Mouse (Mus musculus) bone marrow macrophage, adult 2 months (primary cell): Measurements from ENCODE around the gene Lkaaear1.

Experiments
- CTCF ChIP-seq: IDR thresholded peaks from 2 replicates; pipeline ENCODE4 v1.5.1; 2012; ENCODE audit warnings: low read depth, mild to moderate bottlenecking, low read length, moderate library complexity
- POLR2A ChIP-seq: IDR thresholded peaks from 2 replicates; pipeline ENCODE4 v1.6.1; 2012; ENCODE audit warnings: mild to moderate bottlenecking, low read depth, low read length, borderline replicate concordance

- TF ChIP-seq POLR2A (no peak), CTCF (no peak)
Observed at GRCm38 (mm10) chr2:181657441-181657840, 40.8 kb downstream of the Lkaaear1 start.
